ENCODE assay signal across 23 mouse cellular contexts in the genomic region with DNA sequence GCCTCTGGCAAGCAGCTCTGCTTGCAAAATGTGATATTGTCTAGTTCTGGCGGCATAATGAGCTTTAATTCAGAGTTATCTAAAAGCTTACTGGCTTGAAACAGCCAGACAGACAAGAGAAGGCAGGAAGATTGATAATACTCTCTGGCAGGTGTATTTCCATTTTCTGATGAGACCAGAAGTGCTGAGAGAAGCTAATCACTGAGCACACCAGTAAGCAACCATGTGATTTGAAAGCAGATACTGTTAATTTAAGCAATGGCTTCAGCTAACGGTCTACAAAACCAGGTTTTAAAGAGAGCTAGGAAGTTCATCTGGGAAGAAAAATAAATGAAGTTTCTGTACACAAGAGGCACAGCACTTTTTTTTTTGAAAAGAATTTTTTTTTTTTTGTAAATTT.
DNase-seq lines count a peak whose midpoint lies in the region; ATAC-seq lines count a peak whose summit lies in the region.
"Had no signal": no experiment of that assay in that cellular context is flagged by ENCODE, and none has a peak within 500 bp of the region (broad histone marks: within the 10 kb centered on the region; RNA-seq: fewer than 3 reads in every experiment).

No protein-coding gene starts in this region.

- DNase-seq in forebrain, embryonic 11.5 days (ENCODE audit: low spot score): no peak
- peak; percentile 54 for DNase-seq in midbrain, embryonic 11.5 days (ENCODE audit: low spot score, missing footprints)
- DNase-seq in midbrain, embryonic 10.5 days (ENCODE audit: low spot score): no peak
- DNase-seq in thymus, postnatal 14 days: no peak
- DNase-seq: adrenal gland, adult 2 months; adrenal gland, postnatal 36 days; cerebellum, adult 11 months; cerebellum, adult 8-10 months; cerebellum, postnatal 14 days; embryo, embryonic 11 days; gastrocnemius, postnatal 36 days; heart, adult 11 months; heart, postnatal 36 days; kidney, adult 11 months had no signal

- H3K4me1 ChIP-seq in forebrain, embryonic 15.5 days: peaks cover 8% of the 10 kb centered on the region
- no peaks in the 10 kb centered on the region for H3K4me1 ChIP-seq in forebrain, embryonic 11.5 days (replicated peaks; ENCODE audit: control insufficient read depth, insufficient read depth, low read length)
- H3K4me1 ChIP-seq in midbrain, embryonic 11.5 days (ENCODE audit: control insufficient read depth, insufficient read depth, low read length): no peaks in the 10 kb centered on the region
- H3K4me1 ChIP-seq in midbrain, embryonic 10.5 days: no peaks in the 10 kb centered on the region
- peaks cover 3% of the 10 kb centered on the region; the same call in 1 of the 2 replicates for H3K4me1 ChIP-seq in forebrain, embryonic 16.5 days (replicated peaks; ENCODE audit: control insufficient read depth, insufficient read depth, low read length)
- H3K4me1 ChIP-seq in midbrain, embryonic 16.5 days (ENCODE audit: control insufficient read depth, insufficient read depth, low read length): peaks cover 4% of the 10 kb centered on the region; the same call in 1 of the 2 replicates
- H3K4me1 ChIP-seq: embryonic facial prominence, embryonic 15.5 days; heart, embryonic 13.5 days had no signal

- 44% methylated on average over 2 of the region's 2 CpGs for WGBS in forebrain, embryonic 15.5 days
- 85% methylated on average over 2 of the region's 2 CpGs for WGBS in forebrain, embryonic 11.5 days
- WGBS in midbrain, embryonic 11.5 days: 77% methylated on average over 2 of the region's 2 CpGs
- 88% methylated on average over 2 of the region's 2 CpGs for WGBS in midbrain, embryonic 10.5 days
- 42% methylated on average over 2 of the region's 2 CpGs for WGBS in forebrain, embryonic 16.5 days
- WGBS in midbrain, embryonic 16.5 days: 52% methylated on average over 2 of the region's 2 CpGs

- ATAC-seq in forebrain, embryonic 15.5 days (replicated peaks): no peak
- no peak for ATAC-seq in forebrain, embryonic 11.5 days (replicated peaks; ENCODE audit: low FRiP score)
- ATAC-seq in midbrain, embryonic 11.5 days (ENCODE audit: low FRiP score): no peak
- ATAC-seq in forebrain, embryonic 16.5 days: peak; percentile 47
- ATAC-seq in midbrain, embryonic 16.5 days: no peak
- ATAC-seq: hindbrain, postnatal 0 days; Patski had no signal

- H3K9me3 ChIP-seq in forebrain, embryonic 15.5 days: no peaks in the 10 kb centered on the region
- no peaks in the 10 kb centered on the region for H3K9me3 ChIP-seq in forebrain, embryonic 11.5 days (ENCODE audit: control insufficient read depth, low read length)
- no peaks in the 10 kb centered on the region for H3K9me3 ChIP-seq in midbrain, embryonic 11.5 days (ENCODE audit: control insufficient read depth, low read length)
- no peaks in the 10 kb centered on the region for H3K9me3 ChIP-seq in midbrain, embryonic 10.5 days (replicated peaks)
- no peaks in the 10 kb centered on the region for H3K9me3 ChIP-seq in forebrain, embryonic 16.5 days (ENCODE audit: control insufficient read depth, low read length)
- no peaks in the 10 kb centered on the region for H3K9me3 ChIP-seq in midbrain, embryonic 16.5 days (replicated peaks; ENCODE audit: control insufficient read depth, low read length, poor library complexity, severe bottlenecking)
- H3K9me3 ChIP-seq: embryonic facial prominence, embryonic 15.5 days; heart, embryonic 13.5 days had no signal

- no peak overlapping the region for H3K4me2 ChIP-seq in forebrain, embryonic 15.5 days (replicated peaks)
- H3K4me2 ChIP-seq in forebrain, embryonic 11.5 days (ENCODE audit: low read depth, low read length, severe bottlenecking): no peak overlapping the region
- H3K4me2 ChIP-seq in midbrain, embryonic 11.5 days: no peak overlapping the region
- no peak overlapping the region for H3K4me2 ChIP-seq in forebrain, embryonic 16.5 days (ENCODE audit: low read length)
- H3K4me2 ChIP-seq in midbrain, embryonic 16.5 days (ENCODE audit: low read length): no peak overlapping the region
- H3K4me2 ChIP-seq: embryonic facial prominence, embryonic 15.5 days; heart, embryonic 13.5 days had no signal

- H3K27ac ChIP-seq in forebrain, embryonic 15.5 days (replicated peaks): peak overlapping the region; percentile 44
- no peak overlapping the region for H3K27ac ChIP-seq in forebrain, embryonic 11.5 days (ENCODE audit: low read depth, low read length)
- no peak overlapping the region for H3K27ac ChIP-seq in midbrain, embryonic 11.5 days (ENCODE audit: low read depth, low read length)
- no peak overlapping the region for H3K27ac ChIP-seq in midbrain, embryonic 10.5 days (replicated peaks)
- H3K27ac ChIP-seq in forebrain, embryonic 16.5 days (ENCODE audit: low read length): no peak overlapping the region
- peak overlapping the region; percentile 47; the same call in 1 of the 2 replicates for H3K27ac ChIP-seq in midbrain, embryonic 16.5 days (ENCODE audit: low read length)
- H3K27ac ChIP-seq: embryonic facial prominence, embryonic 15.5 days; heart, embryonic 13.5 days; hindbrain, postnatal 0 days had no signal

- H3K4me3 ChIP-seq in forebrain, embryonic 15.5 days: no peak overlapping the region
- no peak overlapping the region for H3K4me3 ChIP-seq in forebrain, embryonic 11.5 days (ENCODE audit: low read depth, low read length)
- no peak overlapping the region for H3K4me3 ChIP-seq in midbrain, embryonic 11.5 days (ENCODE audit: low read depth, low read length)
- no peak overlapping the region for H3K4me3 ChIP-seq in midbrain, embryonic 10.5 days
- no peak overlapping the region for H3K4me3 ChIP-seq in forebrain, embryonic 16.5 days (replicated peaks; ENCODE audit: low read length)
- no peak overlapping the region for H3K4me3 ChIP-seq in midbrain, embryonic 16.5 days (ENCODE audit: low read depth, low read length)
- H3K4me3 ChIP-seq: embryonic facial prominence, embryonic 15.5 days; erythroblast, embryonic 14.5 days; heart, embryonic 13.5 days had no signal

- no peak overlapping the region for H3K9ac ChIP-seq in forebrain, embryonic 15.5 days (replicated peaks)
- H3K9ac ChIP-seq in forebrain, embryonic 11.5 days (ENCODE audit: low read length): no peak overlapping the region
- H3K9ac ChIP-seq in midbrain, embryonic 11.5 days (ENCODE audit: low read length): no peak overlapping the region
- H3K9ac ChIP-seq in forebrain, embryonic 16.5 days (replicated peaks; ENCODE audit: low read depth, low read length): no peak overlapping the region
- H3K9ac ChIP-seq in midbrain, embryonic 16.5 days (ENCODE audit: low read depth, low read length): no peak overlapping the region
- H3K9ac ChIP-seq: embryonic facial prominence, embryonic 15.5 days; heart, embryonic 13.5 days had no signal

- no peaks in the 10 kb centered on the region for H3K27me3 ChIP-seq in forebrain, embryonic 15.5 days
- H3K27me3 ChIP-seq in forebrain, embryonic 11.5 days (ENCODE audit: control insufficient read depth, insufficient read depth, low read length): no peaks in the 10 kb centered on the region
- no peaks in the 10 kb centered on the region for H3K27me3 ChIP-seq in midbrain, embryonic 11.5 days (ENCODE audit: control insufficient read depth, insufficient read depth, low read length)
- no peaks in the 10 kb centered on the region for H3K27me3 ChIP-seq in midbrain, embryonic 10.5 days (ENCODE audit: low read depth, poor library complexity, severe bottlenecking)
- no peaks in the 10 kb centered on the region for H3K27me3 ChIP-seq in forebrain, embryonic 16.5 days (replicated peaks; ENCODE audit: control insufficient read depth, insufficient read depth, low read length)
- no peaks in the 10 kb centered on the region for H3K27me3 ChIP-seq in midbrain, embryonic 16.5 days (ENCODE audit: control insufficient read depth, insufficient read depth, low read depth, low read length)
- H3K27me3 ChIP-seq: CH12.LX; embryonic facial prominence, embryonic 15.5 days; heart, embryonic 13.5 days; Patski had no signal

- H3K36me3 ChIP-seq in forebrain, embryonic 15.5 days: no peaks in the 10 kb centered on the region
- H3K36me3 ChIP-seq in forebrain, embryonic 11.5 days (ENCODE audit: control insufficient read depth, insufficient read depth, low read length): no peaks in the 10 kb centered on the region
- H3K36me3 ChIP-seq in midbrain, embryonic 11.5 days (ENCODE audit: control insufficient read depth, insufficient read depth, low read length): no peaks in the 10 kb centered on the region
- H3K36me3 ChIP-seq in midbrain, embryonic 10.5 days: no peaks in the 10 kb centered on the region
- H3K36me3 ChIP-seq in forebrain, embryonic 16.5 days (ENCODE audit: control insufficient read depth, insufficient read depth): no peaks in the 10 kb centered on the region
- no peaks in the 10 kb centered on the region for H3K36me3 ChIP-seq in midbrain, embryonic 16.5 days (ENCODE audit: control insufficient read depth, insufficient read depth, low read length)
- H3K36me3 ChIP-seq: embryonic facial prominence, embryonic 15.5 days; heart, embryonic 13.5 days had no signal

Comparison
In these comparisons a context has a peak if more than half of its experiments do, and no peak if none do; other contexts are left out.
1. H3K27ac ChIP-seq: peak in forebrain, embryonic 15.5 days (single experiment) and midbrain, embryonic 16.5 days (single experiment); none in forebrain, embryonic 11.5 days (single experiment), midbrain, embryonic 11.5 days (single experiment), midbrain, embryonic 10.5 days (single experiment) and forebrain, embryonic 16.5 days (single experiment).